Mouse (Mus musculus): ENCODE measurements around the gene Nkx6-1. TPM values are rescaled to one million over a fixed set of nuclear protein-coding genes. Genes with fewer than 3 reads are reported as not detected.
A peak's percentile ranks its signal among the peaks of the same experiment; 100 is the strongest.

Nkx6-1 gene
- not detected in 2 replicates for polyA plus RNA-seq (2012; ENCODE audit: insufficient read depth, insufficient read length, missing spikeins)

DNA sequence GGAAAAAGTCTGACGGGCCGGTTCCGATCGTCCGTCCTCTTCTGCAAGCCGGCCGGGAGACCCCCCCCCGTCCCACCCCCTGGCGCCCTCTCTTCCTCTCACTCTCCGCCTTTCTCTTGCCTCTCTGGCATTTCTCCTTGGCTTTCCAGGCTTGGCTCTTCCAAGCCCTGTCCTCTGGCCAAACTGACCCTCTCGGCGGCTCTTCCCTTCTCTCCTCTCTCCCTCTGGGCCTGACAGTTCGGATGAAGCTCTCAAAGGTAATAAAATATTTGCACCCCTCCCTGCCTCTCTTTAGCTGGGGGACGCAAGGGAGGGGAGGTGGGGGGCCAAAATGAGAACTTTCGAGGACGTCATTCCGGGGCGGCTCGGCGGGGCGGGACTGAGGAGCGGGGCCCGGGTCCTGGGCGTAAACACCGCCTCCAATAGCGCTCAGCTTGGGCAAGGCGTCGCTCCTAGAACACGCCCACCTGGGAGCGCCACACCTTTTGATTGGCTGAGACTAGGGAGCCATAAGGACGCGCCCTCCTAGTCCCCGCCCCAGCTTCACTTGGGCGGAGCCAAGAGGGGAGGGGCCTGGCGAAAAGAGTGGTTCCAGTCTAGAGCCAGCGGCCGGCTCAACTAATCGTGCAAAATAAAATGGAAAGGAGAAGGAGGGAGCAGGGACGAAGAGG lies at the start of gene Nkx6-1:
TSS of gene Nkx6-1 (minus strand) at position 52 of the 671 bp plus-strand sequence.
- no peak within 1 kb of the TSS for H3K27ac ChIP-seq (replicated peaks; ENCODE audit: low read depth, low read length)
- peak within 1 kb of the TSS; percentile 25 for H3K4me3 ChIP-seq (ENCODE audit: insufficient read depth, low read depth, low read length)
- H3K4me1 ChIP-seq (ENCODE audit: control insufficient read depth, insufficient read depth, insufficient read length, low read length), result peaks cover 4% of the 10 kb centered on the region; the same call in 1 of the 2 replicates

DNA sequence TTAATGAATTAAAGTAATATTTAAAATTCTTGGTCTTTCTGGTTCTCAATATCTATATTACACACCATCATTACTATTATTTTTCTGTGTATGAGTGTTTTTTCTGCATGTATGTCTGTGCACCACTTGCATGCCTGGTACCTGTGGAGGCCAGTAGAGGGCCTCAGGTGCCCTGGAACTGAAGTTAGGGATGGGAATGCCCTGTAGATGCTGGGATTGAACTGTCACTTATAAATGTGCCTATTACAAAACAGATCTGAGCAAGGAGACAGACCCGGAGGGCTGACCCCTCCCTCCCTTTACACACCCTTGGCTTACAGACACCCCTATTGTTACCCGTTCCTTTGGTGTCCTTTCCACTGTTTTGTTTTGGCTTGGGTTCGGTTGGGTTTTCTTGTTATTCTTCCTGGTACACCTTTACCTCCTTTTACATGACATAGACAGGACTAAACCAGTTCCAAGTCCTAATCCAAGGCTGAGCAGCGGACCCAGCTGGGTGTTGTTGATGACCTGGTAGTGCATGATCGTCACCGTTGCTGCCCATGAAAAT lies 48.3 kb upstream of the Nkx6-1 start:
- Histone ChIP-seq H3K27ac (replicated peaks; ENCODE audit: low read depth, low read length) (no peak overlapping the region), H3K4me3 (ENCODE audit: insufficient read depth, low read depth, low read length) (no peak overlapping the region), H3K4me1 (ENCODE audit: control insufficient read depth, insufficient read depth, insufficient read length, low read length) (no peaks in the 10 kb centered on the region)

DNA sequence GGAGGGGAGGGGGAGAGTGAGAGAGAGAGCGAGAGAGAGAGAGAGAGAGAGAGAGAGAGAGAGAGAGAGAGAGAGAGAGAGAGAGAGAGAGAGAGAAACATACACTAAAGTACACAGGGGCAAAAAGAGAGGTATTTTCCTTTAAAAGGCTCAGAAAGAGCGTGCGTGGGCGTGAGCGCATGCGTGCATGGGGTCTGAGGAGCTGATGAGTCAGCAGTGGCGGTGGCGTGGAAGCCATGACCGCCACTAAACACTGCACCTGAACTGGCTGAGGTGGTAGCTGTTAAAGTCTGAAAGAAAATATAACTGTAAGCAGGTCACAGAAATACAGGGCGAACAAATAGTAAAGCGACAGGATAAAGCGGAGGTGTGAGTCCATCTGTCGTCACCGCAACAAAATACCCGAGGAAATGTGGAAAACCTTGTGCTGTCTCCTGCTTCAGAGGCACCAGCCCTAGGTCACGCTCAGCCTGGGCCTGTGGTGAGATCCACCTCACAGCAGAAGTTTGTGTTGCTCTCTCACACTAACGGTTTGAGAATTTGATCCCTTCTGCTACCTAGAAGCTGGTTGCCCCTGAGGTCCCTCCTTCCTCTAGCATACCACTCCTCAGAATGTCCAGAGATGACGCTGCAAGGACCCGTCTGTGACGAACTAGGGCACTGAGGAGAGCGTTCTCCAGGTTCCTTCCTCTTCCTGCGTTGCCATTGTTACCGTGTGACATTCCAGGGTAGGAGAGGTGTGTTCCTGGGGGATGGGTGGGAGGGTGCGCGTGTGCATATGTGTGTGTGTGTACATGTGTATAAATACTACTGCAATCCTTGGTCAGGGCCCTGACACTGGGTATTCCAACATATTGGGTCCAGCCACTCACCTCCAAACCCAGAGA lies 38.8 kb upstream of the Nkx6-1 start:
- Histone ChIP-seq H3K4me3 (ENCODE audit: insufficient read depth, low read depth, low read length) (peak overlapping the region; percentile 32), H3K27ac (replicated peaks; ENCODE audit: low read depth, low read length) (no peak overlapping the region), H3K4me1 (ENCODE audit: control insufficient read depth, insufficient read depth, insufficient read length, low read length) (no peaks in the 10 kb centered on the region)

DNA sequence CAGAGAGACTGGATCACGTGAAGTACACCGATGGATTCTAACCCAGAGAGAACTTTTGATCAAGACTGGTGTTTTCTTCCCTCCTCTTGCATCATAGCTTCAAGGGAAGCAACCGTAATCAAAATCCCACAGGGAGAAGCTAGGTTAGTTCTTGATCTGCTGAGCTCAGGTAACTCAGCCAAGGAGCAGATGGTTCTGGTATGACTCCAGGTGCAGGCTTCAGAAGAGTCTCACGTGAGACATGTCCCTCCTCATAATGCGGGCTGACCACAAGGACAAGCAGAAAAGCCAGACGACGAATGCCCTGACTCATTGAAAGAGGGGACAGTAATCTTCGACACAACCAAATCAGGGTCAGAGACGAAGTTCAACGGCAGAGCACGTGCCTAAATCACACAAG lies 37.8 kb upstream of the Nkx6-1 start:
- H3K4me1 ChIP-seq (ENCODE audit: control insufficient read depth, insufficient read depth, insufficient read length, low read length), result no peaks in the 10 kb centered on the region
- no peak overlapping the region for H3K4me3 ChIP-seq (ENCODE audit: insufficient read depth, low read depth, low read length)
- no peak overlapping the region for H3K27ac ChIP-seq (replicated peaks; ENCODE audit: low read depth, low read length)

DNA sequence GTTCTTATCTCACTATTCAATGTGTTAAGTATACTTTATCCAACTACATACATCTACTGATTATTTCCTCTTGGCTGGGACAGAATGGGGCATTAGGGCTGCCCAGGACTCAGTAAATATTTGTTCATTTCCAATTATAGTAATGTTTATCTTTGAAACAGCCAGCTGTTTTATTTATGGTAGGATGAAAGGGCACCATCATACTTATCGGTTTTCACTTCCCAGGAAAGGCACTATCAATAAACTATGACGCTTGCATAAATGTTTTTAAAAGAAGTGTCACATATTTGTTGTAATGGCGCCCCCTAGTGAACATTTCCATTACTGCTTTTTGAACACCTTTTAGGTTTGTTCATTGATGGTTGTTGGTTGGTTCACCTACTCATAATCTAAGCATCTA lies 35.8 kb upstream of the Nkx6-1 start:
- Histone ChIP-seq H3K4me1 (ENCODE audit: control insufficient read depth, insufficient read depth, insufficient read length, low read length) (no peaks in the 10 kb centered on the region), H3K27ac (replicated peaks; ENCODE audit: low read depth, low read length) (no peak overlapping the region), H3K4me3 (ENCODE audit: insufficient read depth, low read depth, low read length) (no peak overlapping the region)

DNA sequence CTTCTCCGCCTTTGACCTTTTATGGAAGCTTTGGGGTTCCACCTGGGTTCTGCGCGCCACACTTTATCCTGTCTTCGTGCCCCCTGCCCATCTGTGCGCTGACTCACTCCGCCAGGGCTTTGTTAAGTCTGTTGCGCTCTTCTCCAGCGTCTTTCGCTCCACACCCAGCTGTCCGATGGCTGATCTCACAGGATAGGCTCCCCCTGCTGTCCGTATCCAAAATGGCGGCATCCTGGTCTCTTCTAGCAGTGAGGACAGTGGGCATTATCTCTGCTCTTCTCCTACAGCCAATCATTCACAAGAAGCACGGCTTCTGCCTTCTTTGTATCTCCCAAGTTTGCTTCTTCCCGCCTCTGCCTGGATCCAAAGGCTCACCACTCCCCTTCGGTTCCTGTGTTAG lies 23.8 kb upstream of the Nkx6-1 start:
- H3K4me3 ChIP-seq (ENCODE audit: insufficient read depth, low read depth, low read length), result no peak overlapping the region
- H3K27ac ChIP-seq (replicated peaks; ENCODE audit: low read depth, low read length), result no peak overlapping the region
- no peaks in the 10 kb centered on the region for H3K4me1 ChIP-seq (ENCODE audit: control insufficient read depth, insufficient read depth, insufficient read length, low read length)

DNA sequence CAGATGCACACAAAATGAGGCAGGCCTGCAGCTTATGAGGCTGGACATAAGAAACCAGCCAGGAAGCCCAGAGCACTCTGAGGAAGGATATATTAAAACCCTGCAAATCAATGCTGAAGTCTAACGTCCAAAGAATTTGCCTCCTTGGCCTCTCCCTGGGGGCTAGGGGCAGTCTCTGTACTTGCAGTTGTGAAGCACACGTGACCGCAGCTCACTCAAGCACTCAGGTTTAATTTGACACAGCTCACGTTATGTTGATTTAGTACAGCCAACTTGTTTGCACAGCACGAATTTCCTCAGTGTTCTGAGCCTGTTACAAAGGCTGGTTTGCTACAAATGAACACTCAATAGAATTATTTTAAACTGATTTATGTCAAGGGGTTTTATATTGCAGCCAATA lies 18.5 kb upstream of the Nkx6-1 start:
- Histone ChIP-seq H3K4me3 (ENCODE audit: insufficient read depth, low read depth, low read length) (no peak overlapping the region), H3K4me1 (ENCODE audit: control insufficient read depth, insufficient read depth, insufficient read length, low read length) (no peaks in the 10 kb centered on the region), H3K27ac (replicated peaks; ENCODE audit: low read depth, low read length) (no peak overlapping the region)

DNA sequence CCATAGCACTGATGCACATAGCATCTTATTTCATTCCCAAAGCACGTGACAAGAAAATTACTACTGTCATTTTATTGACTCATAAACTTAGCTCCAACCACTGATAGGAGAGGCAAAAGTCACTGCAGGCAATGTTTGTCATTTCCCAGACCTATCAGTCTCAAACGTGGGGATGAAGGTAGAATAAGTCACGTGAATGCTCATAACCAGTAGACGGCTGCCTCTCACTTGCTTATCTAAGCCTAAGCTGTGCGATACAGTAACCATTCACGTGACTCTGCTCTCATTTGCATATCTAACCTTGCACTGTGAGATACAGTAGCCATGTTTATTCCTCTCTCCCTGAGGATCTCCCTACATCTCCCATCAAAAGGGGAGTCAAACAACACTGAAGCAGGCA lies 15.5 kb upstream of the Nkx6-1 start:
- H3K4me3 ChIP-seq (ENCODE audit: insufficient read depth, low read depth, low read length), result no peak overlapping the region
- H3K27ac ChIP-seq (replicated peaks; ENCODE audit: low read depth, low read length), result no peak overlapping the region
- H3K4me1 ChIP-seq (ENCODE audit: control insufficient read depth, insufficient read depth, insufficient read length, low read length), result no peaks in the 10 kb centered on the region

DNA sequence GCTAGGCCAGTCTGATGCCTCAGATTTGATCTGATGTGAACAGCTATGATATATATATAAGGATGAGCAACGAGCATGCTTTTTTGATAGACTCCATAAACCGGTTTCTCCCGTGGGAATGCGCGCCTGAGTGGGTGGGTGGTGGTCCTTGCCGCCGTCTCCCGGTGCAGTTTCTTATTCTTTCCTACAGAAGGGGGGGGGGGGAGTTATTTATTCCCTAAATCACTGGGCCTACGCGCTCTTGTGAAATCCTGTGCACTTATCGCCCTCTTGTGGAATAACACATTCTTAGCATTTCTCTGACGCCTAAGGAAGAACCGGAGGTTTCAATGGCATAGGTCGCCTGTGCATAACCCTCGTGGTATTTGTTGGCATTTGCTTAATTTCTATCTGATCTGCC lies 4.6 kb upstream of the Nkx6-1 start:
- Histone ChIP-seq H3K27ac (replicated peaks; ENCODE audit: low read depth, low read length) (no peak overlapping the region), H3K4me3 (ENCODE audit: insufficient read depth, low read depth, low read length) (no peak overlapping the region), H3K4me1 (ENCODE audit: control insufficient read depth, insufficient read depth, insufficient read length, low read length) (peaks cover 4% of the 10 kb centered on the region; the same call in 1 of the 2 replicates)

DNA sequence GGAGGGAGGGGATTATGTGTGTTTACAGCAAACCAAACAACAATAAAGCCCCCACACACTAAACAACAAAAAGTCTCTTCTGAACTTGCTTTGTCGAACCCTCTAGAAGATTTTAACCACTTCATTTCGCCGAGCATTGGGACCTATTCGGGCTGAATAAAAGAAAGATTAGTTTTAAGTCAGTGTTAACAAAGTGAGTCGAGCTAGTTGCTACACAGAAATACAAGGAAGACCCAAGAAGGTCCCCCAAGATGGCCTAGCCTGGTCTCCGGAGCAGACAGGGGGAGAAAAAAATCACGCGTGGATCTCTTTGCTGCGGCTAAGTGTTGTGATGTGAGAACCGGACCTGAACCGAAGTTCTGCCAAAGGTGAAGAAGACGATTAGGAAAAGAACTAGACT lies 3.7 kb upstream of the Nkx6-1 start:
- H3K4me3 ChIP-seq (ENCODE audit: insufficient read depth, low read depth, low read length), result no peak overlapping the region
- H3K4me1 ChIP-seq (ENCODE audit: control insufficient read depth, insufficient read depth, insufficient read length, low read length), result peaks cover 4% of the 10 kb centered on the region; the same call in 1 of the 2 replicates

DNA sequence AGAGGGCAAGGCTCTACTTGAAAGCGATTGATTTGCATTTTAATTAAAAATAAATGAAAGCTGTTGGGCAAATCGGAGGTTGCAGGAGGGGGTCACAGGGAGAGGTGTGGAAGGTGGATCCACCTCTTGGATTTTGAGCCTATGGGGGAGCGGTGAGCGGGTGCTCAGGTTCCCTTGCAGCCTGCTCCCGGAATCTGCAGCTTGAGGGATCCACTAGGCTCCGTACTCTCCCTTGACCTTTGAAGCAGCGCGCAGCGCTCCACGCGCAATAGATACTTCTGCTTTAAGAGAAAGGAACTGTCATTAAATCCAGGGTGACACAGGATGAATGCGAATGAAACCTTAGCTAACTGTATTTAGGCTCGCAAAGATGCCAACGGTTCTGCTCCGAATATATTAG lies 3.2 kb upstream of the Nkx6-1 start:
- Histone ChIP-seq H3K27ac (replicated peaks; ENCODE audit: low read depth, low read length) (no peak overlapping the region), H3K4me3 (ENCODE audit: insufficient read depth, low read depth, low read length) (no peak overlapping the region)

More for the DNA sequence above, 3.7 kb upstream of the Nkx6-1 start:
- no peak overlapping the region for H3K27ac ChIP-seq (replicated peaks; ENCODE audit: low read depth, low read length)

DNA sequence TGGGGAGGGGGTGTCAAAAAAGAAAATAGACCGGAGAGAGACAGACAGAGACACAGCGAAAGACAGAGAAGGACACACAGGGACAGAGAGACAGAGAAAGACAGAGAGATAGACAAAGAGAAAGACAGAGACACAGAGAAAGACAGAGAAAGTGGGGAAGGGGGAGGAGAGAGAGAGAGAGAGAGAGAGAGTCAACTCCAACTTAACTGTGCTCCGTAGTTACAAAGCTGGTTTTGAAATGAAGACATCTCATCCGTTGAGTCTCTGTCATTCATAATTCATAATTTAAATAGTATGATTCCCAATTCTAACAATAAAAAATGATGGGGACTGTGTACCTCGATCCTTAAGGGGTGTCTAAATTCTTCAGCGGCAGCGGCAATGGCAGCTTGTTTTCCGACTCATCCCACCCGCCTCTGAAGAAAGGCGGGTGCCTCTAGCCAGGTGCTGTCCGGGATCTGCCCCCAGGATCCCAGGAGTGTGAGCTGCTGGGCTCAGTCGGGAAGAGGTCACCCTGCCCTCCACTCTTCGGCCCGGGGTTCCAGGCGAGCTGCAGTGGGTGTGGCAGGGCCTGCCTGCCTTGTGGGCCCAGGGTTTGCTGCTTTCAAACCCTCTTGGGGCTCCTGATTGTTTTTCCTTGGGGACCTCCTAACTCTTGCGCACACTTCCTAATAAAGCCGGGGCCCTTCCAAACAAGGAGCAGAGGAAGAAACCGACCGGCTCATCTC lies 2.6 kb upstream of the Nkx6-1 start:
- Histone ChIP-seq H3K27ac (replicated peaks; ENCODE audit: low read depth, low read length) (no peak overlapping the region), H3K4me3 (ENCODE audit: insufficient read depth, low read depth, low read length) (no peak overlapping the region), H3K4me1 (ENCODE audit: control insufficient read depth, insufficient read depth, insufficient read length, low read length) (peaks cover 4% of the 10 kb centered on the region; the same call in 1 of the 2 replicates)

More for the DNA sequence above, 3.2 kb upstream of the Nkx6-1 start:
- H3K4me1 ChIP-seq (ENCODE audit: control insufficient read depth, insufficient read depth, insufficient read length, low read length), result peaks cover 4% of the 10 kb centered on the region; the same call in 1 of the 2 replicates

DNA sequence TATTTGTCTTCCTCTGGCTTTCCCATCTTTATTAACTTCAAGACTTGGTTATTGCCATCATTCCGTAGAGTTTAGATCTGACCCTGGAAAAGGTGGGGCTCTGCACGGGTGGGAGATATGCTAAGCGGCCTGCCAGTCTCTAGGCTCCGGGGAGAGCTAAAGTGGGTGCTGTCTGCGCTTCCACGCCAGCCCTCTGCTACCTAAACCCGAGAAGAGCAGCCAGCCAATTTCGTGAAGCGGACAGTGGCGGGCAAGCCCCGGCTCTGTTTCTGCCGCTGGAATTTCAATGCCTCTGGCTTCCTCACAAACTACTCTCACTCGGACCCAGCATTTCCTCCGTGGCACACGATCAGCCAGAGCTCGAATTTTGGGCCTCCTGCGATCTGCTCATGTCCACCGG lies 1.9 kb upstream of the Nkx6-1 start:
- Histone ChIP-seq H3K27ac (replicated peaks; ENCODE audit: low read depth, low read length) (no peak overlapping the region), H3K4me3 (ENCODE audit: insufficient read depth, low read depth, low read length) (no peak overlapping the region), H3K4me1 (ENCODE audit: control insufficient read depth, insufficient read depth, insufficient read length, low read length) (peaks cover 4% of the 10 kb centered on the region; the same call in 1 of the 2 replicates)

DNA sequence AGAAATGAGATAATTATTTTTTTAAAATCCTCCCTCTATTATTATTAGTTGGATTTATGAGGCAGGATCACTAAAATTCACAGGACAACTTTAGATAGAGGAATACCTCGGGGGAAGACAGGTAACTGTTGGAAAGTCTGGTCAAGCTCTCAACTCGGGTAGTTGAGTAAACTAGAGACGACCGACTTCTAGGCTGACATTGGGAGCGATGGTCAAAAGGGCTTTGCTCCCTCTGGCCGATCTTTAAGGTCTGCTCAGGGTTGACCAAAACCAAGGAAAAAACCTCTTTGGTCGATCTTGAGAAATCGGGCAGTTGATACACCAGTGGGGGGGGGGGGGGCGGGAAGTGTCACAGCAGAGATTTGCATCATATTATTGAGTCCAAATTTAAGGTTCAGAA lies 1.3 kb upstream of the Nkx6-1 start:
- H3K4me1 ChIP-seq (ENCODE audit: control insufficient read depth, insufficient read depth, insufficient read length, low read length), result peaks cover 4% of the 10 kb centered on the region; the same call in 1 of the 2 replicates
- H3K27ac ChIP-seq (replicated peaks; ENCODE audit: low read depth, low read length), result no peak overlapping the region
- H3K4me3 ChIP-seq (ENCODE audit: insufficient read depth, low read depth, low read length), result no peak overlapping the region
